Mouse (Mus musculus): ENCODE measurements around the gene Zfp28.

The Zfp28 gene

GRCm38 (mm10) chr7:6397996-6398975, 15.2 kb downstream of the Zfp28 start, which contains the start of gene Smim17:
Gene Smim17, plus strand, starts transcription at chr7:6398715.
- DNase-seq (ENCODE audit: low spot score in 2 of 2): peak; percentile 32 to 58

- peak; percentile 65 to 72 for DNase-seq (ENCODE audit: low spot score in 2 of 2)
Measured at GRCm38 (mm10) chr7:6410043-6410442, 26.9 kb downstream of the Zfp28 start, which contains the start of gene Gm20715. Gene Gm20715, plus strand, starts transcription at chr7:6410277.

GRCm38 (mm10) chr7:6414626-6415441, 31.7 kb downstream of the Zfp28 start:
- DNase-seq (ENCODE audit: low spot score in 2 of 2): no peak

GRCm38 (mm10) chr7:6415442-6415787, 32.3 kb downstream of the Zfp28 start:
- DNase-seq (ENCODE audit: low spot score in 2 of 2): no peak

GRCm38 (mm10) chr7:6419894-6420293, 36.8 kb downstream of the Zfp28 start:
- DNase-seq (ENCODE audit: low spot score in 2 of 2): no peak

- no peak for DNase-seq (ENCODE audit: low spot score in 2 of 2)
Measured at GRCm38 (mm10) chr7:6429381-6429780, 46.3 kb downstream of the Zfp28 start.

- DNase-seq (ENCODE audit: low spot score in 2 of 2): peak in 1 of 2 experiments; percentile 11
Measured at GRCm38 (mm10) chr7:6430342-6430741, 47.2 kb downstream of the Zfp28 start.

- DNase-seq (ENCODE audit: low spot score in 2 of 2): no peak
Measured at GRCm38 (mm10) chr7:6438388-6438787, 55.3 kb downstream of the Zfp28 start, which contains the start of gene Olfr1344. Gene Olfr1344, plus strand, starts transcription at chr7:6438688.

- no peak for DNase-seq (ENCODE audit: low spot score in 2 of 2)
Measured at GRCm38 (mm10) chr7:6441173-6441572, 58.1 kb downstream of the Zfp28 start.
